Mouse (Mus musculus): ENCODE results near the gene Psmb3. TPM values are rescaled to one million over a fixed set of nuclear protein-coding genes. Genes with fewer than 3 reads are reported as not detected.

Psmb3 gene
- polyA plus RNA-seq, 1 experiment from 2014 or later = 474 TPM

- Histone ChIP-seq H3K27ac (replicated peaks; ENCODE audit: low read depth, low read length) (peak overlapping the region; percentile 73), H3K36me3 (ENCODE audit: control insufficient read depth, insufficient read depth, low read length) (0 out of 2 replicates have a peak, but pooled peaks cover under 1% of the 10 kb centered on the region), H3K9ac (ENCODE audit: low read depth, low read length) (peak overlapping the region; percentile 86), H3K4me3 (ENCODE audit: low read depth, low read length) (peak overlapping the region; percentile 86), H3K4me1 (ENCODE audit: control insufficient read depth, insufficient read depth, low read length) (peaks cover 31% of the 10 kb centered on the region), H3K9me3 (ENCODE audit: control insufficient read depth, low read length) (no peaks in the 10 kb centered on the region), H3K27me3 (replicated peaks; ENCODE audit: control insufficient read depth, insufficient read depth, low read length) (peaks cover 18% of the 10 kb centered on the region), H3K4me2 (ENCODE audit: low read depth, low read length) (peak overlapping the region; percentile 74)
- ATAC-seq (ENCODE audit: low read depth) (peak; percentile 89), DNase-seq (ENCODE audit: low spot score) (peak; percentile 85)
- under 1% methylated on average over 36 of the region's 78 CpGs for WGBS
Measured at GRCm38 (mm10) chr11:97659990-97660714, 43.0 kb upstream of the Psmb3 start.

- H3K9ac ChIP-seq (ENCODE audit: low read depth, low read length) = peak overlapping the region; percentile 86
- H3K27me3 ChIP-seq (replicated peaks; ENCODE audit: control insufficient read depth, insufficient read depth, low read length) = peaks cover 18% of the 10 kb centered on the region
- H3K36me3 ChIP-seq (ENCODE audit: control insufficient read depth, insufficient read depth, low read length) = peaks cover 8% of the 10 kb centered on the region
- H3K4me2 ChIP-seq (ENCODE audit: low read depth, low read length) = peak overlapping the region; percentile 74
- H3K4me3 ChIP-seq (ENCODE audit: low read depth, low read length) = peak overlapping the region; percentile 86
- H3K4me1 ChIP-seq (ENCODE audit: control insufficient read depth, insufficient read depth, low read length) = peaks cover 31% of the 10 kb centered on the region
- H3K9me3 ChIP-seq (ENCODE audit: control insufficient read depth, low read length) = no peaks in the 10 kb centered on the region
- ATAC-seq (ENCODE audit: low read depth) = no peak
- no peak overlapping the region; the same call in 1 of the 2 replicates for H3K27ac ChIP-seq (replicated peaks; ENCODE audit: low read depth, low read length)
- DNase-seq (ENCODE audit: low spot score) = no peak
- 2% methylated on average over 27 of the region's 27 CpGs for WGBS
Measured at GRCm38 (mm10) chr11:97660734-97661647, 42.2 kb upstream of the Psmb3 start.

- Histone ChIP-seq H3K4me2 (ENCODE audit: low read depth, low read length) (peak overlapping the region; percentile 74), H3K27ac (replicated peaks; ENCODE audit: low read depth, low read length) (no peak overlapping the region; the same call in 1 of the 2 replicates), H3K36me3 (ENCODE audit: control insufficient read depth, insufficient read depth, low read length) (peaks cover 15% of the 10 kb centered on the region), H3K27me3 (replicated peaks; ENCODE audit: control insufficient read depth, insufficient read depth, low read length) (peaks cover 18% of the 10 kb centered on the region), H3K4me1 (ENCODE audit: control insufficient read depth, insufficient read depth, low read length) (peaks cover 31% of the 10 kb centered on the region), H3K9me3 (ENCODE audit: control insufficient read depth, low read length) (no peaks in the 10 kb centered on the region), H3K9ac (ENCODE audit: low read depth, low read length) (0 out of 2 replicates have a peak overlapping the region, but pooled peaks have one; percentile 15), H3K4me3 (ENCODE audit: low read depth, low read length) (peak overlapping the region; percentile 86)
- ATAC-seq (ENCODE audit: low read depth) = no peak
- under 1% methylated on average over 11 of the region's 20 CpGs for WGBS
- DNase-seq (ENCODE audit: low spot score) = peak; percentile 76
Measured at GRCm38 (mm10) chr11:97661648-97662133, 41.5 kb upstream of the Psmb3 start.

- Histone ChIP-seq H3K4me2 (ENCODE audit: low read depth, low read length) (peak overlapping the region; percentile 74), H3K4me1 (ENCODE audit: control insufficient read depth, insufficient read depth, low read length) (peaks cover 31% of the 10 kb centered on the region)
- ATAC-seq (ENCODE audit: low read depth) = no peak
Measured at GRCm38 (mm10) chr11:97662207-97662892, 40.8 kb upstream of the Psmb3 start.

GRCm38 (mm10) chr11:97662893-97663527 lies 40.2 kb upstream of the Psmb3 start, which contains the start of gene Mllt6:
Gene Mllt6, plus strand, starts transcription at chr11:97663414.
- ATAC-seq (ENCODE audit: low read depth) (peak; percentile 74), DNase-seq (ENCODE audit: low spot score) (peak; percentile 93)
- H3K27ac ChIP-seq (replicated peaks; ENCODE audit: low read depth, low read length) = peak within 1 kb of the TSS; percentile 83
- peak within 1 kb of the TSS; percentile 74 for H3K4me2 ChIP-seq (ENCODE audit: low read depth, low read length)
- peaks cover 31% of the 10 kb centered on the region for H3K4me1 ChIP-seq (ENCODE audit: control insufficient read depth, insufficient read depth, low read length)
- 0% methylated on average over 7 of the region's 76 CpGs for WGBS
- H3K4me3 ChIP-seq (ENCODE audit: low read depth, low read length) = peak within 1 kb of the TSS; percentile 86
- peak within 1 kb of the TSS; percentile 86 for H3K9ac ChIP-seq (ENCODE audit: low read depth, low read length)
- no peaks in the 10 kb centered on the region for H3K9me3 ChIP-seq (ENCODE audit: control insufficient read depth, low read length)
- H3K27me3 ChIP-seq (replicated peaks; ENCODE audit: control insufficient read depth, insufficient read depth, low read length) = peaks cover 18% of the 10 kb centered on the region
- peaks cover 25% of the 10 kb centered on the region for H3K36me3 ChIP-seq (ENCODE audit: control insufficient read depth, insufficient read depth, low read length)

More at GRCm38 (mm10) chr11:97662207-97662892, 40.8 kb upstream of the Psmb3 start:
- peak overlapping the region; percentile 86 for H3K4me3 ChIP-seq (ENCODE audit: low read depth, low read length)
- under 1% methylated on average over 21 of the region's 21 CpGs for WGBS
- peak; percentile 82 for DNase-seq (ENCODE audit: low spot score)
- H3K36me3 ChIP-seq (ENCODE audit: control insufficient read depth, insufficient read depth, low read length) = peaks cover 21% of the 10 kb centered on the region
- peak overlapping the region; percentile 83; the same call in 1 of the 2 replicates for H3K27ac ChIP-seq (replicated peaks; ENCODE audit: low read depth, low read length)
- peaks cover 18% of the 10 kb centered on the region for H3K27me3 ChIP-seq (replicated peaks; ENCODE audit: control insufficient read depth, insufficient read depth, low read length)
- H3K9me3 ChIP-seq (ENCODE audit: control insufficient read depth, low read length) = no peaks in the 10 kb centered on the region
- H3K9ac ChIP-seq (ENCODE audit: low read depth, low read length) = peak overlapping the region; percentile 86

GRCm38 (mm10) chr11:97663528-97664338 lies 39.5 kb upstream of the Psmb3 start:
- Histone ChIP-seq H3K27ac (replicated peaks; ENCODE audit: low read depth, low read length) (peak overlapping the region; percentile 83), H3K4me1 (ENCODE audit: control insufficient read depth, insufficient read depth, low read length) (peaks cover 31% of the 10 kb centered on the region), H3K4me2 (ENCODE audit: low read depth, low read length) (peak overlapping the region; percentile 74), H3K9ac (ENCODE audit: low read depth, low read length) (peak overlapping the region; percentile 86), H3K36me3 (ENCODE audit: control insufficient read depth, insufficient read depth, low read length) (peaks cover 32% of the 10 kb centered on the region), H3K9me3 (ENCODE audit: control insufficient read depth, low read length) (no peaks in the 10 kb centered on the region), H3K4me3 (ENCODE audit: low read depth, low read length) (peak overlapping the region; percentile 86), H3K27me3 (replicated peaks; ENCODE audit: control insufficient read depth, insufficient read depth, low read length) (peaks cover 18% of the 10 kb centered on the region)
- 1% methylated on average over 28 of the region's 57 CpGs for WGBS
- peak; percentile 62 for DNase-seq (ENCODE audit: low spot score)
- ATAC-seq (ENCODE audit: low read depth) = no peak

GRCm38 (mm10) chr11:97664339-97664665 lies 38.9 kb upstream of the Psmb3 start:
- under 1% methylated on average over 6 of the region's 8 CpGs for WGBS
- Histone ChIP-seq H3K4me3 (ENCODE audit: low read depth, low read length) (peak overlapping the region; percentile 86), H3K27ac (replicated peaks; ENCODE audit: low read depth, low read length) (peak overlapping the region; percentile 83), H3K4me2 (ENCODE audit: low read depth, low read length) (peak overlapping the region; percentile 74), H3K36me3 (ENCODE audit: control insufficient read depth, insufficient read depth, low read length) (peaks cover 37% of the 10 kb centered on the region), H3K4me1 (ENCODE audit: control insufficient read depth, insufficient read depth, low read length) (peaks cover 27% of the 10 kb centered on the region), H3K27me3 (replicated peaks; ENCODE audit: control insufficient read depth, insufficient read depth, low read length) (peaks cover 18% of the 10 kb centered on the region), H3K9me3 (ENCODE audit: control insufficient read depth, low read length) (no peaks in the 10 kb centered on the region), H3K9ac (ENCODE audit: low read depth, low read length) (peak overlapping the region; percentile 86)
- ATAC-seq (ENCODE audit: low read depth) (no peak), DNase-seq (ENCODE audit: low spot score) (no peak)
